8 mouse cellular contexts compared by ENCODE assay signal in the genomic region with DNA sequence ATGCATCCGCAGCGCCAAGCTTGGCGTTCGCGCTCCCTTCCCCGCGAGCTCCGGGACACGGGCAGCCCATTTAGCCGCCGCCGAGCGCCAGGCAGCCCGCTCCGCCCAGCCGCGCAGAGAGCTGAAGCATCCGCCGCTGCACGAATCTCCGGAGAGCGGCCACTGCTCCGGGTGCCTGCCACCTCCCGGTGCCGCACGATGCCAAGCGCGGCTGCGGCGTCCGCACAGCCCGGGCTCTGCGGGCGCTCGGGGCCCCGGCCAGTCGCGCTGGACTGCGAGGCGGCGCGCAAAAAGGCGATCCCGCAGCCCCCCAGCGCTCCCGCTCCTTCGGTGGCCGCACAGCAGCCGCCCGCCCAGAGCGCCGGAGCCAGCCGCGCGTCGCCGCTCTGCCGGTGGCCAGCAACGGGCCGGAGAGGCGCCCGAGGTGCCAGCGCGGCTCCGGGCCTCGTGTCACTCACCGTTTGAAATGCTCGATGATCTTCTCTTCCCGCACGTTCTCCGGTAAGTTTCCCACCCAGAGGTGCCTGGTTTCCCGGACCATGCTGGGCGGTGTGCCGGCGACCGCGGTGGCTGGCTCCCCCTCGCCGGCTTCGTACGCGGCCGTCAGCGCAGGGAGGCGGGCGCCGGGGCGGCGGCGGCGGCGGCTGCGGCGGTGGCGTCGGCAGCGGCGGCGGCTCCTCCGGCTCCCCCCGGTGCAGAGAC. TPM values are rescaled to one million over a fixed set of nuclear protein-coding genes. Genes with fewer than 3 reads are reported as not detected.
A peak's percentile ranks its signal among the peaks of the same experiment; 100 is the strongest.
DNase-seq lines count a peak whose midpoint lies in the region; ATAC-seq lines count a peak whose summit lies in the region.

No protein-coding gene starts in this region.

- peak overlapping the region; percentile 83 for H3K4me3 ChIP-seq in heart, embryonic 11.5 days (ENCODE audit: low read depth, low read length)
- H3K4me3 ChIP-seq in macrophage (ENCODE audit: inconsistent target) = peak overlapping the region; percentile 67

- no peaks in the 10 kb centered on the region for H3K9me3 ChIP-seq in heart, embryonic 11.5 days (replicated peaks; ENCODE audit: control insufficient read depth, low read length)

- H3K27me3 ChIP-seq in heart, embryonic 11.5 days (ENCODE audit: control insufficient read depth, insufficient read depth, low read length) = no peaks in the 10 kb centered on the region
- no peaks in the 10 kb centered on the region for H3K27me3 ChIP-seq in splenic B cell, adult 2 months (ENCODE audit: control insufficient read depth, insufficient read depth, low read length, poor library complexity, severe bottlenecking)

- ATAC-seq in heart, embryonic 11.5 days (replicated peaks; ENCODE audit: insufficient number of reproducible peaks, low FRiP score, low TSS enrichment) = peak; percentile 23

- peaks cover 27% of the 10 kb centered on the region for H3K4me1 ChIP-seq in heart, embryonic 11.5 days (ENCODE audit: control insufficient read depth, insufficient read depth, low read length)

- WGBS in heart, embryonic 11.5 days (ENCODE audit: insufficient replicate concordance) = under 1% methylated on average over 82 of the region's 101 CpGs
- under 1% methylated on average over 81 of the region's 101 CpGs for WGBS in macrophage (ENCODE audit: missing documents)

- H3K79me2 ChIP-seq in macrophage (ENCODE audit: inconsistent target) = peaks cover 47% of the 10 kb centered on the region

- H3K36me3 ChIP-seq in heart, embryonic 11.5 days (ENCODE audit: control insufficient read depth, insufficient read depth, low read length) = no peaks in the 10 kb centered on the region
- no peaks in the 10 kb centered on the region for H3K36me3 ChIP-seq in macrophage (ENCODE audit: inconsistent target)
- H3K36me3 ChIP-seq in splenic B cell, adult 2 months (ENCODE audit: control insufficient read depth, insufficient read depth, low read length, poor library complexity, severe bottlenecking) = no peaks in the 10 kb centered on the region

- H3K27ac ChIP-seq in heart, embryonic 11.5 days (ENCODE audit: low read depth, low read length) = peak overlapping the region; percentile 98
- peak overlapping the region; percentile 25 for H3K27ac ChIP-seq in macrophage

- H3K9ac ChIP-seq in heart, embryonic 11.5 days (ENCODE audit: low read depth, low read length) = peak overlapping the region; percentile 88

- peak overlapping the region; percentile 94 for H3K4me2 ChIP-seq in heart, embryonic 11.5 days

- DNase-seq in embryo, embryonic 10 days (ENCODE audit: low spot score) = peak; percentile 37
- no peak for DNase-seq in embryo, embryonic 9.5 days (ENCODE audit: extremely low spot score)
- peak; percentile 39 for DNase-seq in MN1 (ENCODE audit: low spot score)
- DNase-seq in embryo, embryonic 11 days = peak; percentile 53
- peak; percentile 75 for DNase-seq in kidney, postnatal 10 days
- peak; percentile 54 for DNase-seq in splenic B cell, adult 2 months (ENCODE audit: low read depth, low spot score)

RNA-seq across cellular contexts. Expression of a gene that starts 0.5 kb away (rescaled TPM):
- polyA plus RNA-seq in heart, embryonic 11.5 days (2014; fragmentation: Nextera tagmentation; extraction: Ambion mirVana) = 7.5 TPM in 2 replicates
- 100 to 1,000 TPM in 24 of 26 experiments, 10 to 100 TPM in 2; 68.8 to 720 (median 236) TPM for total RNA-seq in macrophage (2018; cell fraction: chromatin; rRNA removed)
- 10 to 100 TPM; 19.1 to 56.6 (median 39.3) TPM for total RNA-seq in macrophage (2018; cell fraction: cytosol; rRNA removed)
- total RNA-seq in macrophage (2018; cell fraction: nucleus; rRNA removed) = 100 to 1,000 TPM in 19 of 26 experiments, 10 to 100 TPM in 7; 47.8 to 495 (median 124) TPM
- polyA plus RNA-seq in macrophage (2018) = 18.2 to 31.4 TPM (median 19.2 TPM) in 3 replicates
